Mouse (Mus musculus) hindbrain, embryonic 15.5 days (tissue): Measurements from ENCODE around the gene Adamts17. TPM values are rescaled to one million over a fixed set of nuclear protein-coding genes. Genes with fewer than 3 reads are reported as not detected.

Source experiments
- ATAC-seq: fragments of 200-750 bp; cut with Nextera tagmentation; 2 replicates; pipeline ENCODE4 v1.8.0; 2017; ENCODE audit warnings: low read depth, moderate number of reproducible peaks, moderate TSS enrichment; ENCODE audit not compliant: low FRiP score
- H3K27ac ChIP-seq: fragments of 300-500 bp; sonication (generic); replicated peaks from 2 replicates; pipeline ENCODE4 v1.5.1; 2015; ENCODE audit warnings: mild to moderate bottlenecking, inconsistent platforms
- H3K27me3 ChIP-seq: fragments of 300-500 bp; sonication (generic); 2 replicates; pipeline ENCODE4 v1.6.1; 2015; ENCODE audit warnings: control low read depth, inconsistent platforms
- H3K36me3 ChIP-seq: fragments of 300-500 bp; sonication (generic); 2 replicates; pipeline ENCODE4 v1.6.1; 2015; ENCODE audit warnings: control low read depth, inconsistent platforms
- H3K4me1 ChIP-seq: fragments of 300-500 bp; sonication (generic); replicated peaks from 2 replicates; pipeline ENCODE4 v1.6.1; 2015; ENCODE audit warnings: control low read depth, inconsistent platforms
- H3K4me2 ChIP-seq: fragments of 300-500 bp; sonication (generic); 2 replicates; pipeline ENCODE4 v1.6.1; 2015; ENCODE audit warnings: moderate library complexity, mild to moderate bottlenecking, inconsistent platforms
- H3K4me3 ChIP-seq: fragments of 300-500 bp; sonication (generic); 2 replicates; pipeline ENCODE4 v1.5.1; 2015; ENCODE audit warnings: mild to moderate bottlenecking, inconsistent platforms
- H3K9ac ChIP-seq: fragments of 300-500 bp; sonication (generic); 2 replicates; pipeline ENCODE4 v1.6.1; 2015; ENCODE audit warnings: inconsistent platforms
- H3K9me3 ChIP-seq: fragments of 300-500 bp; sonication (generic); 2 replicates; pipeline ENCODE4 v1.6.1; 2016; ENCODE audit warnings: control low read depth, inconsistent platforms
- WGBS: fragments of 180-500 bp; shearing (Covaris S2); methylation state at CpG from one replicate; pipeline ENCODE4 v1.1.7; 2015; 5-methylcytosine and 5-hydroxymethylcytosine counted together
- polyA plus RNA-seq: library from polyadenylated mRNA; unstranded; fragments of >200 nt; fragmentation: Nextera tagmentation; extraction: Ambion mirVana; gene quantifications from 2 replicates; pipeline ENCODE4 v1.2.1, GENCODE M21; 2015

Gene Adamts17
- 3.5 and 4.5 TPM in 2 replicates for polyA plus RNA-seq

DNA sequence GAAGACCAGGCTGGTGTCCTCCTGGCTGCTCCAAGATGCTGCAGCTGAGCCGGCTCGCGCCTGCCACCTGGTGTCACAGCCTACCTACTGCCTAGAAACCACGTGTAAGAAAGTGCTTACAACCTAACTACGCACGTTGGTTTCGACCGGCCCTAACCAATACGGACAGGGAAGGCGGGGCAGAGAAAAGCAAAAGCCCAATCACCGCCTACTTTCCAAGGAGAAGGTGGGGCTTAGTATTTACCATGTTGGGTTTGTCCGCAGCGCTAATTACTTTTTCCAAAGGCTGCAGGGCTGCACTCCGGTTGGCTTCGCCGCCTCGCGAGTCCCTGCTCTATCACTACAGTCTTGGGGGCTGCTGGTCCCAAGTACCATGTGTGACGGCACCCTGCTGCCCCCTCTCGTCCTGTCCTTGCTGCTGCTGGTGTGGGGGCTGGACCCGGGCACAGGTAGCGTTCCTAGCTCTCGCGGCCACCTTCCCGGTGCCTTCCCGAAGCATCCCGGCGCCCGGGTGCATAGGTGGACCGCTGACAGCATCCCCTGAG, at the start of gene Adamts17:
Adamts17 (plus strand) TSS at position 273 of the 545 bp plus-strand sequence.
- Histone ChIP-seq H3K4me1 (peaks cover 17% of the 10 kb centered on the region), H3K4me3 (peak within 1 kb of the TSS; percentile 57), H3K27ac (peak within 1 kb of the TSS; percentile 74), H3K9me3 (no peaks in the 10 kb centered on the region), H3K4me2 (peak within 1 kb of the TSS; percentile 88), H3K27me3 (no peaks in the 10 kb centered on the region), H3K36me3 (no peaks in the 10 kb centered on the region), H3K9ac (peak within 1 kb of the TSS; percentile 47)
- under 1% methylated on average over 30 of the region's 30 CpGs for WGBS
- peak; percentile 99 for ATAC-seq

DNA sequence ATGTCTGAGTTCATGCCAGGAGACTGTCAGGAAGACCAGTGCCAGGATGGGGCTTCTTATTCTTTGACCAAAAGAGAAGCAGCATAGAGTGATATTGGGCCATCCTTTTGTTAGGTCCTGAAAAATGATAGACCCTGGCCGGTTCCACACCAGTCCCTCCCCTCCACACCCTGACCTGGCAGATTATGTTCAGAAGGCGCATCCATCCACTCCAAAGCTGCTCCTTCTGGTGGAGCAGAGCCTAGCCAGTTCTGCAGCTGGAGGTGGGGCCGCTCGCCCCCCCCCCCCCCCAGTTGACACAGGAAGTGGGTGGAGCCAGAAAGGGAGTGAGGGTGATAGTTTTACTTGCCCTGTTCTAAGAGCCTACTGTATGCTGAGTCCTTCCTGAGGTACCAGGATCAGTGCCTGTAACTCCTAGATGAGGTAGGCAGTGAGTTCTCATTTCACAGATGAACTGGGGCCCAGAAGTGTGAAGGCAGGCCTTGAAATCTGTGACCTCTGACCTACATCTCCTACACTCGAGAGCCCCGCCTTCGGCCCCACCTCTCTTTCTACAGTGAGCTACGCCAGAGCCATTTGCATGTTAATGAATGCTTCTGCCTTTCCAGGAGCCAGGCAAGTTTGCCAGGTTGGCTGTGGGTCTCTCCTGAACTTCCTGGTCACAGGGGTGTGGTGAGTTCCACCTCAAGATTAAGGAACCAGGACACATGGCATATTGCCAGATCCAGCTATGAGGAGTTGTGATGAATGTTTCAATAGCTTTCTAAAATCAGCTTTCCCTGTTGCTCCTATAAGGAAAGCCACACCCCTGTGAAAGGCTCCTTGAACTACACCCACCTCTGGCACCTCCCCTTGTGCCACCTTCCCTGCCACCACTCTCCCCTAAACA, 49.4 kb upstream of the Adamts17 start:
- ATAC-seq, result no peak
- Histone ChIP-seq H3K36me3 (no peaks in the 10 kb centered on the region), H3K9me3 (no peaks in the 10 kb centered on the region), H3K27ac (no peak overlapping the region), H3K4me3 (no peak overlapping the region), H3K9ac (no peak overlapping the region), H3K4me1 (0 out of 2 replicates have a peak, but pooled peaks cover 3% of the 10 kb centered on the region), H3K4me2 (no peak overlapping the region), H3K27me3 (no peaks in the 10 kb centered on the region)
- WGBS, result 30% methylated on average over 8 of the region's 8 CpGs

DNA sequence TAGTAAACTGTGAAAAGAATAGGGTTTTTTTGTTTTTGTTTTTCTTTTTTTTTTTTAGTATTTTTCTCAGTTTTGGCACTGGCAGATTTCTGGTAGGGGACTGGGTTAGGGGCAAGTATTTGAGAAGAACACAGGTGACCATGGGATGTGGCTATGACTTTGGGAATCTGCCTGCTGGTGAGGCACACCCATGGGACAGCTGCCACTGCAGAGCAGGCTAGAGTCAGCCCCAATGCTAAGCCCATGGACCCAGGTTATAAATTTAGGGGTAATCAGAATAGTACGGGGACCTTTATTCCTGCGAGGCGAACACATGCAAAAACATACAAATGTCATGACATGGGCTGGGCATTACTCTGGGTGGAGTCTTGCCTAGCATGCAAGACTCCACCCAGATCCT, 48.5 kb upstream of the Adamts17 start:
- Histone ChIP-seq H3K27me3 (no peaks in the 10 kb centered on the region), H3K36me3 (no peaks in the 10 kb centered on the region), H3K27ac (no peak overlapping the region), H3K9ac (no peak overlapping the region), H3K4me3 (no peak overlapping the region), H3K4me1 (0 out of 2 replicates have a peak, but pooled peaks cover 3% of the 10 kb centered on the region), H3K9me3 (no peaks in the 10 kb centered on the region), H3K4me2 (no peak overlapping the region)
- 94% methylated on average over 3 of the region's 3 CpGs for WGBS
- ATAC-seq, result no peak

DNA sequence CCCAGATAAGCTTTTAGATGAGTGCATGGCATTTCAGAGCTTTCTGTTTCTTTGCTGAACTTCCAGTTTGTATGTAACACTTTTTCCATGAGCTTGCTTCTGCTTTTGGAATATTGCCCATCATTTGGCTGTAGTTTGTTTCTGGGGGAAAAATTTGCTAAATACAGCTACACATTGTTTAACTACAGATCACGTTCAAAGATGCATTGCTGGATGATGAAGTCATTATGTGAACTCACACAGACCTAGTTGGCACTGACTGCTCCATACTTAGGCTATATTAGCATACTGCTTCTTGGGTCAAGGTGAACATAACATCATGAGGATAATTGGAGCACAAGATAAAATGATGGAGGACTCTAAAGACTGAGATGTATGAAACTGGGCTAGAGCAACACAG, 42.6 kb upstream of the Adamts17 start:
- no peak for ATAC-seq
- WGBS, result 51% methylated on average over 1 of the region's 1 CpGs
- H3K27me3 ChIP-seq, result no peaks in the 10 kb centered on the region
- no peak overlapping the region for H3K9ac ChIP-seq
- no peak overlapping the region for H3K4me3 ChIP-seq
- no peaks in the 10 kb centered on the region for H3K4me1 ChIP-seq
- H3K4me2 ChIP-seq, result no peak overlapping the region
- H3K9me3 ChIP-seq, result no peaks in the 10 kb centered on the region
- no peak overlapping the region for H3K27ac ChIP-seq
- H3K36me3 ChIP-seq, result no peaks in the 10 kb centered on the region

DNA sequence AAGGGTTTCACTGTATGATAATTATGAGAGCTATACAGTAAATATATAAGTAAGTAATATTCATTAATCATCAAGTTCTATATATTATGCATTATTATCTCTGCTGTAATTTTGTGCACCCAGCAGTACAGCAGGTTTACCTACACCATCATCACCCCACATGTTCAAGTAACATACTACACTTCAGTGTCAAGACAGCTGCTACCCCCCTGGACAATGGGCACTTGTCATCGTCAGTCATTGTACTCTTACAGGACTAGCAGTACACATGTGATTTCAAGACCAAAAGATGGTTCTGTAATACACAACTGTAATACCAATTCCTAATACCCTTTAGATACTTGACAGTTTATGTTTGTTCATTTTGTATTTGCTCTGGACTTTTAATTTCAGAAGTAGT, 42.2 kb upstream of the Adamts17 start:
- Histone ChIP-seq H3K36me3 (no peaks in the 10 kb centered on the region), H3K27me3 (no peaks in the 10 kb centered on the region), H3K4me1 (no peaks in the 10 kb centered on the region), H3K9ac (no peak overlapping the region), H3K27ac (no peak overlapping the region), H3K4me2 (no peak overlapping the region), H3K9me3 (no peaks in the 10 kb centered on the region), H3K4me3 (no peak overlapping the region)
- 69% methylated on average over 1 of the region's 1 CpGs for WGBS
- ATAC-seq, result no peak

DNA sequence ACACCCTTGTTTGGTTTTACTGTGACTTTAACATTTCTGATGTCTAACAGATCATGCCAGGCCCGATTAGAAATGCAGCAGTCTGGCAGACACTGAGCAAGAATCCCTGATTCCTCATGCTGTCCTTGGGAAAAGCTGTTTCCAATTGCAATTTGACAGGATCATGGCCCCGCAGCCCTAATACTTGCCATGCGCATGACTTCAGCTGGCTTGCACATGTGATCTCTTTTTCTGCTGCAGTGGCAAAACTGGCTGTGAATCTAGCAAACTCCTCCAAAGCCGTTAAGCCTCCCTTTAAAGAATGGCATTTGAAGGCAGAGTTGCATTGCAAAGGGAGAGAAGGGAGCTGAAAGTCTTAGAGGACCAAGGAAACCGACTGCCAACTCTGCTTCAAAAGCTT, 40.7 kb upstream of the Adamts17 start:
- H3K4me1 ChIP-seq, result no peaks in the 10 kb centered on the region
- no peaks in the 10 kb centered on the region for H3K27me3 ChIP-seq
- no peak overlapping the region for H3K27ac ChIP-seq
- no peak overlapping the region for H3K4me2 ChIP-seq
- no peak overlapping the region for H3K9ac ChIP-seq
- 64% methylated on average over 5 of the region's 5 CpGs for WGBS
- no peak for ATAC-seq
- H3K36me3 ChIP-seq, result no peaks in the 10 kb centered on the region
- no peaks in the 10 kb centered on the region for H3K9me3 ChIP-seq
- no peak overlapping the region for H3K4me3 ChIP-seq

DNA sequence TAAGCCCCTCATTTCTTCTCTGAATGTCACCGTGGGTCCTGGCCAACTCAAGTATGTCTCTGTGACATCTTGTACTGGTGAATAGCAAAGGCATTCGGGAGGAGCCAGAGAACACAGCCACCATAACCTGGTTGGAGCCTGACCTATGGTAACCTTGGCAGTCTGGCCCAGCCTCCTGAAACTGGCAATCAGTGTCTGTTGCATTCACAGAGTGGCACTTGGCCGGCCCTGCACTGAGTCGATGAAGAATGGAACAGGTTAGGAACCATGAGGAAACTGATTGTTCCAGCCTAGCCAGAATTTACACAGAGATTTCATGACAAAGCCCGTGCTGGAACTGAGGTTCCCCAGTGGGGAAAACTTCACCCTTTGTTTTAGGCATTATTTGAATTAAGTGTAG, 38.8 kb upstream of the Adamts17 start:
- Histone ChIP-seq H3K27ac (no peak overlapping the region), H3K9me3 (no peaks in the 10 kb centered on the region), H3K4me3 (no peak overlapping the region), H3K4me1 (no peaks in the 10 kb centered on the region), H3K9ac (no peak overlapping the region), H3K27me3 (no peaks in the 10 kb centered on the region), H3K4me2 (no peak overlapping the region), H3K36me3 (no peaks in the 10 kb centered on the region)
- WGBS, result 66% methylated on average over 5 of the region's 5 CpGs
- no peak for ATAC-seq

DNA sequence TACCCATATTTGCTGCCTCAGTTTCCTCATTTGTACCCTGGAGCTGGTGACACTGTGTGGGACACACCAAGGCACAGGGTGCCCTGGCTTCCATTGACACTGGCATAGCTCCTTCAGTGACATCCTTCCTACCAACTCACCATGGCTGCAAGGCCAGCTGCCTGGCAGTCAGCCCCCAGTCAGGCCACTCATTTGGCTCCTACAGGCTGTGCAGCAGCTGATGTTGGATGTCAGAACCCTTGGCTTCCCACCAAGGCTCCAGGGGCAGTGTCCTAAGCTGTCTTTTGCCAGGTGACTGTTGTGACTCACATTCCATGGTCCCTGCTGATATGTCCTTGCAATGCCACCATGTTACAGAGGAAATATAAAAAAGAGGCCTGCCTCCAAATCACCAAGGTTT, 37.8 kb upstream of the Adamts17 start:
- no peak overlapping the region for H3K4me2 ChIP-seq
- no peak overlapping the region for H3K4me3 ChIP-seq
- no peak overlapping the region for H3K9ac ChIP-seq
- H3K27ac ChIP-seq, result no peak overlapping the region
- no peak for ATAC-seq
- H3K9me3 ChIP-seq, result no peaks in the 10 kb centered on the region
- no peaks in the 10 kb centered on the region for H3K27me3 ChIP-seq
- H3K36me3 ChIP-seq, result no peaks in the 10 kb centered on the region
- H3K4me1 ChIP-seq, result no peaks in the 10 kb centered on the region

DNA sequence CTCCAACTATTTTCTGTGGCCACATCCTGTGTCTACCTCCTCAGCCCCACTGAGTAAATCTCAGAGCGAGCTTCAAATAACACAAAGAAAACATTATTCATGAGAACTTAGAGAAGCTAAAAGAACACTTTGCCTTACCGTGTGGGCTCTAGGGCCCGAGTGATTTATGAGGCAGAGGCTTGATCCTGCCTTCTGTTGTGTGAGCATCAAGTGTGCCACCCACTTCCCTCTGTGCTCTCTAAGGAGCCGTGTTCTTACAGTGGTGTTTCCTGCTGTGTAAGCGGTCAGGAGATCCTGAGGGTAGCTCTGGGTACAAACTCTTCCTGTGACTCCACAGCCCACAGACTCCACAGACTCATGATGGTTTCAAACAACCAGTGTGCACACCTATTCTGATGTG, 35.7 kb upstream of the Adamts17 start:
- ATAC-seq, result no peak
- no peaks in the 10 kb centered on the region for H3K36me3 ChIP-seq
- H3K4me2 ChIP-seq, result no peak overlapping the region
- H3K4me1 ChIP-seq, result no peaks in the 10 kb centered on the region
- no peaks in the 10 kb centered on the region for H3K27me3 ChIP-seq
- H3K27ac ChIP-seq, result no peak overlapping the region
- no peak overlapping the region for H3K9ac ChIP-seq
- no peaks in the 10 kb centered on the region for H3K9me3 ChIP-seq
- 47% methylated on average over 5 of the region's 5 CpGs for WGBS
- H3K4me3 ChIP-seq, result no peak overlapping the region

DNA sequence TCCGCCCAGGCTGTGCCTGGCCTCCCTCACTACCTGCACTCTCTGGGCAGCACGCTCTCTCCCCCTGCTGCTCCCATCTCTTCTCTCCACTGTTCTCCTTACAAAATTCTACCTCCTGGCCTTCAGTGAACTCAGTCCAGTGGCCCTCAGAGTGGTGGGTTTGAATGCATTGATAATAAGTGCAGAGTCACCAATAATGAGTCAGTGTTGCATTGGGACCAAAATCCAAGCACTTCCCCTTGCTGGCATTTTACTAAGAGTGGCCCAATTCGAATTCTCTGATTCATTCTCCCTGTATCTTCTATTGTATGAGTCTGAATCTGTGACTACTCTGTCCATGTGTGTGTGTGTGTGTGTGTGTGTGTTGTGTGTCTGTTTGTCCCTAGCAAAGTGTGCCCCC, 32.7 kb upstream of the Adamts17 start:
- no peaks in the 10 kb centered on the region for H3K4me1 ChIP-seq

DNA sequence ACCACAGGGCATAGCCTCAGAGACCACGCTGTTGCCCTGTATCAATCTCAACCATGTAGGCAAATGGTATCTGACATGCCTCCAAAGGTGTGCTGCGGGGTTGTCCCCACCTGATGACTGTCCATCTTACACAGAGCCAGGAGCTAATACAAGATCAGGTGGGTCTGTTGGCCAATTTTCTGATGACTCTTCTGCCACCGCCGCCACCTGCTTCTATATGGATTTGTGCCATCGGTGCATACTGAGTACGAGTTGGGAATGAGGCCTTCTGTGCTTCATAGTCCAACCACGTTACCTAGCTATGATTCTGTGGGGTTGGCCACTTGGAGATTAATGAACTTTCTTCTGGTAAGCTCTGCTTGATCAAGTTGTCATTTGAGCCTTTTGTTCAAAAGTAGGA, 29.1 kb upstream of the Adamts17 start:
- no peaks in the 10 kb centered on the region for H3K27me3 ChIP-seq
- no peak overlapping the region for H3K4me3 ChIP-seq
- no peak overlapping the region for H3K4me2 ChIP-seq
- no peaks in the 10 kb centered on the region for H3K36me3 ChIP-seq
- H3K9ac ChIP-seq, result no peak overlapping the region
- no peak overlapping the region for H3K27ac ChIP-seq
- H3K4me1 ChIP-seq, result no peaks in the 10 kb centered on the region
- no peaks in the 10 kb centered on the region for H3K9me3 ChIP-seq
- 94% methylated on average over 7 of the region's 7 CpGs for WGBS
- ATAC-seq, result no peak

More for the DNA sequence above, 32.7 kb upstream of the Adamts17 start:
- Histone ChIP-seq H3K9me3 (no peaks in the 10 kb centered on the region), H3K27ac (no peak overlapping the region), H3K4me3 (no peak overlapping the region), H3K4me2 (no peak overlapping the region), H3K9ac (no peak overlapping the region), H3K27me3 (no peaks in the 10 kb centered on the region), H3K36me3 (no peaks in the 10 kb centered on the region)
- 73% methylated on average over 3 of the region's 3 CpGs for WGBS
- no peak for ATAC-seq

DNA sequence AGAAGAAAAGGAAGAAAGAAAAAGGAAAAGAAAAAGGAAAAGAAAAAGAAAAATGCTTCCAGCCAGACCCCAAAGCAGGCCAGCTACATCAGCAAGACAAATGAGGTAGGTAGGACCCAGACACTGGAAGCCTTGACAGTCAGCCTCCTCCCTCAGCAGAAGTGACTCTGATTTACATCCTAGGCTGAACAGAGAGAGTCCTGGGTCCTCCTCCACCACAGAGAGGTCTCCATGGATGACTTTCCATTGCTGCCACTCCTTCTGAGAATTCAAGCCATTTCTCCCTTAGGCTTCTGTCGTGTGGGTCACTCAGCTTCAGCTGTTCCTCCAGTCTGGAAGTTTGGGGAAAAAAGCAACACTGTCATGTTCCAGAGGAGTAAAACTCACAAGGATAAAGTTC, 28.2 kb upstream of the Adamts17 start:
- Histone ChIP-seq H3K27ac (no peak overlapping the region), H3K9ac (no peak overlapping the region), H3K4me1 (no peaks in the 10 kb centered on the region), H3K4me2 (no peak overlapping the region), H3K27me3 (no peaks in the 10 kb centered on the region), H3K4me3 (no peak overlapping the region), H3K36me3 (no peaks in the 10 kb centered on the region), H3K9me3 (no peaks in the 10 kb centered on the region)
- no peak for ATAC-seq
- WGBS, result 88% methylated on average over 1 of the region's 1 CpGs
